Mouse (Mus musculus) adrenal gland (tissue): ENCODE data around the gene Ptges3.
"Not testable (repeated sequence)": the region's sequence is repeated elsewhere in the genome, so short reads cannot be mapped to it uniquely, and the experiment has no call there.

Experiments
- intact Hi-C: fragments of 180-260 bp; cut with DNase I; formaldehyde crosslinking; loops from one replicate; pipeline ENCODE4 v1.15.1; 2025
- long read RNA-seq, 2 experiments: library from polyadenylated mRNA; unstranded; transcript quantifications; one replicate each; pipeline ENCODE4 v2.0.0; 2020; ENCODE audit warnings: borderline replicate concordance in 1 of 2; ENCODE audit not compliant: insufficient replicate concordance in 1 of 2

The Ptges3 gene
- long read RNA-seq, experiment 1, transcript Ptges3-201 (8 exons, 2,000 nt): major isoform, 141 of 186 reads
- long read RNA-seq, experiment 1, partial matches to known transcripts: 37 of 186 reads
- long read RNA-seq, experiment 1, other reads (novel, unspliced or antisense): 8 of 186 reads
- long read RNA-seq, experiment 2, transcript Ptges3-201 (8 exons, 2,000 nt): major isoform, 147 of 192 reads
- long read RNA-seq, experiment 2, partial matches to known transcripts: 3 of 192 reads
- long read RNA-seq, experiment 2, other reads (novel, unspliced or antisense): 42 of 192 reads

DNA sequence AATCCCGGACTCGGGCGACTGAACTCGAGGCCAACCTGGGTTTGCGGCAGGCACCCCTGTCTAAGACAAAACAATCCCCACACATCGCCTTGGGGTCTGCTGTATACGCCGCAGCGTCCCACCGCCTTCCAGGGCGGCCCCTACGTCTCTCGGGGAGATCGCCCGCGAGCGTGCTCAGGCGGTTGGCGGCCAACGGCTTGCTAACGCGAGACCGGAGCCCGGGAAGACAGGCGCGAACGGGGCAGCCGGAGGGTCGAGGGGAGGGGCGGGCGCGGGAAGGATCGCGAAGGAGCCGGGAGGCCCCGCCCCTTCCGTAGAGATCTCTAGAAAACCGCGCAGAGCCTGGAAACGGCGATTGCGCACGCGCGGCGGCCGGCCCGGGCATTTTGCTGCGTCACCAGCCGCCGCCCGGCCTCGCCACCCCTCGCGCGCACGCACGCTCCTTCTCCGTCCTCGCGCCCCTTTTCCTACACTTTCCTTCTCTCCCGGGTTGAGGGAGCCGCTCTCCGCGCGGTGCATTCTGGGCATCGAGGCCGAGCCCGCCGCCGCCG is at the start of gene Ptges3:
Ptges3 (plus strand) TSS at position 354 of the 551 bp plus-strand sequence.
- intact Hi-C loops: no loop called here

DNA sequence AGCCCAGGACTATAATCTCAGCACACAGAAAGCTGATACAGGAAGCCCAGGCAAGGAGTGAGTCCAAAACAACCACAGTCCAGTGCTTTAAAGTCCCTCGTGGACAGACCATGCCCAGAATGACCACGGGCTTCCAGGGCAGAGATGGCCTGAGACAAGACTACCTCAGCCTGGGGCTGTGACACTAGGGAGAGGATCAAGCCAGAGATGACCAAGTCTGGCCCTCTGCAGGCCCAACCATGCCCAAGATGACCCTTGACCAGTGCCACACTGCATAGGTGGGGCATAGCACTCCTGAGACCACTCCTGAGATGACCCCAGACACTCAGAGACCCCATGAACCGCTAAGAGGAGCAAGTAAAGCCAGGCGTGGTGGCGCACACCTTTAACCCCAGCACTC is 49.0 kb upstream of the Ptges3 start:
- intact Hi-C loops: loop anchor here (2.0 to 5.0 kb wide), 2 partner anchors 53 to 317 kb away; no protein-coding TSS in a partner anchor

DNA sequence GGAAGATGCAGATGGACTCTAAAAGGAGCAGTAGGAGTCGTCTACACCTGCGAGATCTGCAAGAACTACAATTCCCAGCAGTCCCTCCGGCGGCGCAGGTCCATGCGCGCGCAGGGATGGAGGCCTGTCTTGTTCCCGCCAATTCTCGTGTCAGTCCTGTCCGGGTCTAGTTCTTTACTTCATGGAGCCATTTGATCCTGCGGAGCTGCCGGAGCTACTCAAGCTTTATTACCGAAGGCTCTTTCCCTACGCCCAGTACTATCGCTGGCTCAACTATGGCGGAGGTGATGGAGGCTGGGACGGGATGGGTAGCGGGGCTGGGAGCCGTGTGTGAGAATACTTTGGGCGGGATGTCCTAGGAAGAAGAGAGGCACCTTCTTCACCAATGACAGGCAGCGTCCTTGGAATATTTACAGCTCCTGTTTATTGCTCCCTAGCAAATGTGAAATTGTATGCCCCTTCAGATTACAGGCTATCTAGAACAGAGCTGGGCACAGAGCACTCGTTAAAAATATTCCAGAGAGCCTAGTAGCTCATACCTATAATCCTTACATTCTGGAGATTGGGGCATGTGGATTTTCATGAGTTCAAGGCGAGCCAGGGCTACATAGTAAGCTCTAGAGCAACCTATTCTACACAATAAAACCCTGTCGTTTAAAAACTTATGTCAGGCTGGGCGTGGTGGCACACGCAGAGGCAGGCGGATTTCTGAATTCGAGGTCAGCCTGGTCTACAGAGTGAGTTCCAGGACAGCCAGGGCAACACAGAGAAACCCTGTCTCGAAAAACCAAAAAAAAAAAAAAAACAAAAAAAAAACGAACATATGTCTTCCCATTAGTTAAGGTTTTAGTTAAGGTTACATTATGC is 43.5 kb upstream of the Ptges3 start, which contains the start of gene Prim1:
Prim1 (plus strand) TSS at position 101 of the 867 bp plus-strand sequence.
- intact Hi-C loops: no loop called here

GRCm38 (mm10) chr10:128022196-128022595 is 36.6 kb upstream of the Ptges3 start:
- intact Hi-C loops: no loop called here

GRCm38 (mm10) chr10:128023496-128023895 is 35.3 kb upstream of the Ptges3 start:
- intact Hi-C loops: no loop called here

DNA sequence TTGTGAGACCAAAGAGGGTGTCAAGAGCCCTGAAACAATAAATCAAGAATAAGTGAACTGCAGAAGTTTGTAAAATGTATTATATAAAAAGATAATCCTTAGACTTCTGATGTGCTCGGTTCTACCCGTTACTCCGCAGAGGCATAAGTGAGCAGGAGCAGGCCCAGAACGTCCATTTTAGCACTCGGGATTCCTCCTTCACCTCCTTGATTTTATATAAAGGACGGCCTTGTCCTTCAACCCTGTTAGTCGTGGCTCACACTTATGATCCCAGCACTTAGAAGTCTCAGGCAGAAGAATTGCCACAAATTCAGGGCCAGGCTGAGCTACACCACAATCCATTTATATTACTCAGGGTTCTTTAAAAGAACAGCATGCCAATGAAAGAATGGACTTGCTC is 28.8 kb upstream of the Ptges3 start:
- intact Hi-C loops: no loop called here

- intact Hi-C loops: no loop called here
Observed at GRCm38 (mm10) chr10:128030860-128031259, 27.9 kb upstream of the Ptges3 start.

- intact Hi-C loops: no loop called here
Observed at GRCm38 (mm10) chr10:128036746-128037425, 21.9 kb upstream of the Ptges3 start.

GRCm38 (mm10) chr10:128037921-128038320 is 20.8 kb upstream of the Ptges3 start:
- intact Hi-C loops: no loop called here

- intact Hi-C loops: no loop called here
Observed at GRCm38 (mm10) chr10:128039167-128039566, 19.6 kb upstream of the Ptges3 start.

DNA sequence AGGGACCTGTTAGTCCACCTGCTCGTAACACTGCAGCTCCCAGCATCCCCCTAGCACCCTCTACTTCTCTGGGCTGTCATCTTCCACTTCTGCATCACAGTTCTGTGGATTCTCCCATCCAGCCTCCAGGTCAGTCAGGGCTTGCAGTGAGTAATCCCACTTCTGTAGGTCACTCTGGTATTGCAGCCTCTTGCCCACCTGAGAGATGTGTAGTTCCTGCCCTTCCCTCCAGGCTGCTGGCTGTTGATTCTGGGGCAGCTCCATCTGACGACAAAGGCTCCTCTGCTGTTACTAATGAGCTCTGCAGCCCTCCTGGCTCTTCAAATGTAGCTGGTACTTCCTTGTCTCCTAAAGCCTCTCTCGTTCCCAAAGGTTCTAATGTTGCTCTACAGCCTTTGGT is 18.9 kb upstream of the Ptges3 start:
- intact Hi-C loops: no loop called here

DNA sequence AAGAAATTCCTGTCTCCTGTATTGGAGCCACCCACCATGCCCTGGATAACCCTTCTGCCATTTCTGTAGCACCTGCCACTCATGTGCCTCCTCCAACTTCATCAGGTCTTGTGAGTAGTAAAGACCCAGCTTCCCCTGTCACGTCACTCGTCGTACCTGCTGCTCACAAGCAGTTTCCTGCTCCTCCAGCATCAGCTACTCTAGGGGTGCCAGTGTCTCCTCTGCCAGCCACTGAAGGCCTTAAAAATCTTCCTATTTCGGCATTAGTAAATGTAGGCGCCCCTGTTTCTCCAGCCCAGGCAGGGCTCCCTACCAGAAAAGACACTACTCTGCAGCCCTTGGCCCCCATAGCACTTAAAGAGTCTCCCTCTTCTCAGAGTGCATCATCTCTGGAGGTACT is 18.5 kb upstream of the Ptges3 start:
- intact Hi-C loops: no loop called here

DNA sequence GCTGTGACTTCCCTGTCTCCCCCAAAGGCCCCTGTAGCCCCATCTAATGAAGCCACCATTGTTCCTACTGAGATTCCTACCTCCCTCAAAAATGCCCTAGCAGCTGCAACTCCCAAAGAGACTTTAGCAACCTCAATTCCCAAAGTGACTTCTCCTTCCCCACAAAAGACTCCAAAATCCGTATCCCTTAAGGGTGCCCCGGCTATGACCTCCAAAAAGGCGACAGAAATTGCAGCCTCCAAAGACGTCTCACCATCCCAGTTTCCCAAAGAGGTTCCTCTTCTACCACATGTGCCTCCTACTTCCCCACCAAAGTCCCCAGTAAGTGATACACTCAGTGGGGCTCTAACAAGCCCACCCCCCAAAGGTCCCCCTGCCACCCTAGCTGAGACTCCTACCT is 17.1 kb upstream of the Ptges3 start:
- intact Hi-C loops: no loop called here

- intact Hi-C loops: no loop called here
Observed at GRCm38 (mm10) chr10:128042466-128042865, 16.3 kb upstream of the Ptges3 start.

DNA sequence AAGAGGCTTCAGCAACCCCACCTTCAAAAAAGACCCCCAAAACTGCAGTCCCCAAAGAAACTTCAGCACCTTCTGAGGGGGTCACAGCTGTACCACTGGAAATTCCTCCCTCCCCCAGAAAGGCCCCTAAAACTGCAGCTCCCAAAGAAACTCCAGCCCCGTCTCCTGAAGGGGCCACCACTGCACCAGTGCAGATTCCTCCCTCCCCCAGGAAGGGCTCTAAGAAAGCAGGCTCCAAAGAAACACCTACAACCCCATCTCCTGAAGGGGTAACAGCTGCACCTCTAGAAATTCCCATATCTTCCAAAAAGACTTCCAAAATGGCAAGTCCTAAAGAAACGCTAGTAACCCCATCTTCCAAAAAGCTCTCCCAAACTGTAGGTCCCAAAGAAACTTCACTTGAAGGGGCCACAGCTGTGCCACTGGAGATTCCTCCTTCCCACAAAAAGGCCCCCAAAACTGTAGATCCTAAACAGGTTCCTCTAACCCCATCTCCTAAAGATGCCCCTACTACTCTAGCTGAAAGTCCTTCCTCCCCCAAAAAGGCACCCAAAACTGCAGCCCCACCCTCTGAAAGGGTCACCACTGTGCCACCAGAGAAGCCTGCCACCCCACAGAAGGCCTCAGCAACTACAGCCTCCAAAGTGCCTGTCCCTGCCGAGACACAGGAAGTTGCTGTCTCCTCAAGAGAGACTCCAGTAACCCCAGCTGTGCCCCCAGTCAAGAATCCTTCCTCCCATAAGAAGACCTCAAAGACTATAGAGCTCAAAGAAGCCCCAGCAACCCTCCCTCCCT is 15.5 kb upstream of the Ptges3 start:
- intact Hi-C loops: no loop called here

DNA sequence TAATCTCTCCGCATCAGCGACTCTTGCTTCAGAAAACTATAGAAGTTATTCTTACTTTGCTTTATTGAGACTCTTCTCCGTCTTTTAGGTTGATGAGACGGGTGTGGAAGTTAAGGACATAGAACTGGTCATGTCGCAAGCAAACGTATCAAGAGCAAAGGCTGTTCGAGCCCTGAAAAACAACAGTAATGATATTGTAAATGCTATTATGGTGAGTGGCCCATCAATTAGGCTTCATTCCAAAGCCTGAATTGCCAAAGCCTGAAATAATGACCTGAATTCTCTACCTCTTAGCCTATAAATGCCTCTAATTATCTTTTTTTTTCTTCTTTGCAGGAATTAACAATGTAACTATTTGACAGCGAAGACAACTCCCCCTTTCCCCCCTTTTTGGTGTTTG is 10.6 kb upstream of the Ptges3 start:
- intact Hi-C loops: no loop called here

GRCm38 (mm10) chr10:128049741-128050140 is 9.0 kb upstream of the Ptges3 start:
- intact Hi-C loops: no loop called here

- intact Hi-C loops: no loop called here
Observed at GRCm38 (mm10) chr10:128050355-128050754, 8.4 kb upstream of the Ptges3 start.

- intact Hi-C loops: no loop called here
Observed at GRCm38 (mm10) chr10:128051589-128051988, 7.2 kb upstream of the Ptges3 start.

DNA sequence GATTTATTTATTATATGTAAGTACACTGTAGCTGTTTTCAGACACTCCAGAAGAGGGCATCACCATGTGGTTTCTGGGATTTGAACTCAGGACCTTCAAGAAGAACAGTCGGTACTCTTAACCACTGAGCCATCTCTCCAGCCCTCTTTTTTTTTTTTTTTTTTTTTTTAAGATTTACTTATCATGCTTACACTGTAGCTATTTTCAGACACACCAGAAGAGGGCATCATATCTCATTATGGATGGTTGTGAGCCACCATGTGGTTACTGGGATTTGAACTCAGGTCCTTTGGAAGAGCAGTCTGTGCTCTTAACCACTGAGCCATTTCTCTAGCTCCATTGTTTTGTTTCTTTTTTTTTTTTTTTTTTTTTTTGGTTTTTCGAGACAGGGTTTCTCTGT is 6.6 kb upstream of the Ptges3 start:
- intact Hi-C loops: not testable (repeated sequence)

DNA sequence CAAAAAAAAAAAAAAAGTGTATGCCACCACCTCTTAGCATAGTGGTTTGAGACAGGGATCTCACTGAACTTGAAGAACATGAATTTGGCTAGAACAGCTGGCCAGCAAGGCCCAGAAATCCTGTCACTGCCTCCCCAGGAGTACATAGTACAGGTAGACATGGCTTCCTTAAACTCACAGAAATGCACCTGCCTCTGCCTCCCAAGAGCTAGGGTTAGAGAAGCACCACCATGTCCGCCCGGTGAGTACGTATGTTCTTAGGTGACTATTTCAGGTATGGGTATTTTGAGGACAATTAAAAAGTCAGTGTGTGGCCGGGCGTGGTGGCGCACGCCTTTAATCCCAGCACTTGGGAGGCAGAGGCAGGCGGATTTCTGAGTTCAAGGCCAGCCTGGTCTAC is 5.8 kb upstream of the Ptges3 start:
- intact Hi-C loops: no loop called here
